Mouse (Mus musculus): ENCODE results near the gene Gpatch1. TPM values are rescaled to one million over a fixed set of nuclear protein-coding genes. Genes with fewer than 3 reads are reported as not detected.

Gpatch1 gene
- polyA plus RNA-seq, 1 experiment from 2014 or later = 19.3 TPM

GRCm38 (mm10) chr7:35347918-35348700 lies 29.9 kb upstream of the Gpatch1 start:
- no peak overlapping the region for H3K27ac ChIP-seq (replicated peaks)
- H3K27me3 ChIP-seq (replicated peaks) = no peaks in the 10 kb centered on the region
- no peaks in the 10 kb centered on the region for H3K36me3 ChIP-seq
- no peaks in the 10 kb centered on the region for H3K9me3 ChIP-seq (replicated peaks)
- WGBS = 78% methylated on average over 18 of the region's 18 CpGs
- no peak overlapping the region for H3K4me3 ChIP-seq (replicated peaks)
- ATAC-seq (ENCODE audit: low FRiP score) = no peak
- H3K4me1 ChIP-seq = no peaks in the 10 kb centered on the region
- H3K9ac ChIP-seq (replicated peaks) = no peak overlapping the region
- H3K4me2 ChIP-seq = no peak overlapping the region

GRCm38 (mm10) chr7:35344785-35345330 lies 26.6 kb upstream of the Gpatch1 start:
- no peak overlapping the region for H3K4me2 ChIP-seq
- no peaks in the 10 kb centered on the region for H3K27me3 ChIP-seq (replicated peaks)
- 94% methylated on average over 5 of the region's 5 CpGs for WGBS
- no peak overlapping the region for H3K4me3 ChIP-seq (replicated peaks)
- H3K27ac ChIP-seq (replicated peaks) = no peak overlapping the region
- no peaks in the 10 kb centered on the region for H3K4me1 ChIP-seq
- no peaks in the 10 kb centered on the region for H3K36me3 ChIP-seq
- no peaks in the 10 kb centered on the region for H3K9me3 ChIP-seq (replicated peaks)
- no peak overlapping the region for H3K9ac ChIP-seq (replicated peaks)
- ATAC-seq (ENCODE audit: low FRiP score) = no peak

GRCm38 (mm10) chr7:35342498-35342897 lies 24.3 kb upstream of the Gpatch1 start:
- Histone ChIP-seq H3K4me2 (no peak overlapping the region), H3K9ac (replicated peaks) (no peak overlapping the region), H3K27ac (replicated peaks) (no peak overlapping the region), H3K9me3 (replicated peaks) (no peaks in the 10 kb centered on the region), H3K27me3 (replicated peaks) (no peaks in the 10 kb centered on the region), H3K36me3 (no peaks in the 10 kb centered on the region), H3K4me3 (replicated peaks) (no peak overlapping the region), H3K4me1 (no peaks in the 10 kb centered on the region)
- WGBS = 85% methylated on average over 4 of the region's 4 CpGs
- no peak for ATAC-seq (ENCODE audit: low FRiP score)

- Histone ChIP-seq H3K27me3 (replicated peaks) (peaks cover 2% of the 10 kb centered on the region), H3K27ac (replicated peaks) (no peak overlapping the region), H3K4me3 (replicated peaks) (no peak overlapping the region), H3K4me1 (no peaks in the 10 kb centered on the region), H3K4me2 (no peak overlapping the region), H3K36me3 (no peaks in the 10 kb centered on the region), H3K9me3 (replicated peaks) (no peaks in the 10 kb centered on the region), H3K9ac (replicated peaks) (no peak overlapping the region)
- ATAC-seq (ENCODE audit: low FRiP score) = no peak
- WGBS = 80% methylated on average over 6 of the region's 6 CpGs
Measured at GRCm38 (mm10) chr7:35341282-35341681, 23.0 kb upstream of the Gpatch1 start.

- ATAC-seq (ENCODE audit: low FRiP score) = no peak
- Histone ChIP-seq H3K4me3 (replicated peaks) (no peak overlapping the region), H3K36me3 (no peaks in the 10 kb centered on the region), H3K27ac (replicated peaks) (no peak overlapping the region), H3K4me1 (peaks cover 6% of the 10 kb centered on the region), H3K9ac (replicated peaks) (no peak overlapping the region), H3K27me3 (replicated peaks) (peaks cover 8% of the 10 kb centered on the region), H3K4me2 (no peak overlapping the region), H3K9me3 (replicated peaks) (no peaks in the 10 kb centered on the region)
- whole genome bisulfite sequencing = 20% methylated on average over 5 of the region's 5 CpGs
Measured at GRCm38 (mm10) chr7:35340196-35340595, 22.0 kb upstream of the Gpatch1 start.

GRCm38 (mm10) chr7:35334527-35335452 lies 16.6 kb upstream of the Gpatch1 start:
- Histone ChIP-seq H3K27ac (replicated peaks) (peak overlapping the region; percentile 66), H3K4me3 (replicated peaks) (peak overlapping the region; percentile 62), H3K4me1 (peaks cover 24% of the 10 kb centered on the region), H3K4me2 (peak overlapping the region; percentile 100), H3K27me3 (replicated peaks) (peaks cover 16% of the 10 kb centered on the region), H3K9ac (replicated peaks) (peak overlapping the region; percentile 50), H3K9me3 (replicated peaks) (no peaks in the 10 kb centered on the region), H3K36me3 (no peaks in the 10 kb centered on the region)
- ATAC-seq (ENCODE audit: low FRiP score) = peak; percentile 18
- WGBS = under 1% methylated on average over 50 of the region's 51 CpGs

GRCm38 (mm10) chr7:35333692-35334526 lies 15.7 kb upstream of the Gpatch1 start, which contains the start of gene Rhpn2:
Rhpn2 (plus strand) TSS chr7:35334170.
- peak; percentile 96 for ATAC-seq (ENCODE audit: low FRiP score)
- peak within 1 kb of the TSS; percentile 62 for H3K4me3 ChIP-seq (replicated peaks)
- peak within 1 kb of the TSS; percentile 100 for H3K4me2 ChIP-seq
- peaks cover 16% of the 10 kb centered on the region for H3K27me3 ChIP-seq (replicated peaks)
- H3K36me3 ChIP-seq = no peaks in the 10 kb centered on the region
- peaks cover 24% of the 10 kb centered on the region for H3K4me1 ChIP-seq
- no peaks in the 10 kb centered on the region for H3K9me3 ChIP-seq (replicated peaks)
- peak within 1 kb of the TSS; percentile 50 for H3K9ac ChIP-seq (replicated peaks)
- peak within 1 kb of the TSS; percentile 66 for H3K27ac ChIP-seq (replicated peaks)
- WGBS = under 1% methylated on average over 49 of the region's 52 CpGs

GRCm38 (mm10) chr7:35333231-35333651 lies 15.0 kb upstream of the Gpatch1 start:
- H3K27ac ChIP-seq (replicated peaks) = peak overlapping the region; percentile 48
- H3K36me3 ChIP-seq = no peaks in the 10 kb centered on the region
- peak overlapping the region; percentile 100 for H3K4me2 ChIP-seq
- 0% methylated on average over 19 of the region's 19 CpGs for WGBS
- peaks cover 24% of the 10 kb centered on the region for H3K4me1 ChIP-seq
- peak overlapping the region; percentile 41 for H3K9ac ChIP-seq (replicated peaks)
- H3K27me3 ChIP-seq (replicated peaks) = peaks cover 16% of the 10 kb centered on the region
- H3K4me3 ChIP-seq (replicated peaks) = peak overlapping the region; percentile 62
- ATAC-seq (ENCODE audit: low FRiP score) = peak; percentile 54
- no peaks in the 10 kb centered on the region for H3K9me3 ChIP-seq (replicated peaks)

- Histone ChIP-seq H3K9ac (replicated peaks) (no peak overlapping the region), H3K4me1 (peaks cover 24% of the 10 kb centered on the region), H3K4me2 (no peak overlapping the region), H3K4me3 (replicated peaks) (no peak overlapping the region), H3K9me3 (replicated peaks) (no peaks in the 10 kb centered on the region), H3K36me3 (no peaks in the 10 kb centered on the region), H3K27me3 (replicated peaks) (peaks cover 16% of the 10 kb centered on the region), H3K27ac (replicated peaks) (no peak overlapping the region)
- 49% methylated on average over 3 of the region's 3 CpGs for WGBS
- no peak for ATAC-seq (ENCODE audit: low FRiP score)
Measured at GRCm38 (mm10) chr7:35331590-35331989, 13.3 kb upstream of the Gpatch1 start.

- Histone ChIP-seq H3K9me3 (replicated peaks) (no peaks in the 10 kb centered on the region), H3K4me3 (replicated peaks) (no peak overlapping the region), H3K27me3 (replicated peaks) (no peaks in the 10 kb centered on the region), H3K36me3 (no peaks in the 10 kb centered on the region), H3K4me1 (peaks cover 6% of the 10 kb centered on the region), H3K4me2 (peak overlapping the region; percentile 29), H3K27ac (replicated peaks) (no peak overlapping the region), H3K9ac (replicated peaks) (no peak overlapping the region)
- WGBS = 10% methylated on average over 11 of the region's 13 CpGs
- ATAC-seq (ENCODE audit: low FRiP score) = no peak
Measured at GRCm38 (mm10) chr7:35322732-35323420, 4.6 kb upstream of the Gpatch1 start.
